Mouse (Mus musculus): ENCODE measurements at regions not wholly inside any gene's neighbourhood (a gene's known extent, or its start where the extent isn't known, plus 50 kb on each side); places are given as distances from the start of the nearest gene placed in this dataset.

DNA sequence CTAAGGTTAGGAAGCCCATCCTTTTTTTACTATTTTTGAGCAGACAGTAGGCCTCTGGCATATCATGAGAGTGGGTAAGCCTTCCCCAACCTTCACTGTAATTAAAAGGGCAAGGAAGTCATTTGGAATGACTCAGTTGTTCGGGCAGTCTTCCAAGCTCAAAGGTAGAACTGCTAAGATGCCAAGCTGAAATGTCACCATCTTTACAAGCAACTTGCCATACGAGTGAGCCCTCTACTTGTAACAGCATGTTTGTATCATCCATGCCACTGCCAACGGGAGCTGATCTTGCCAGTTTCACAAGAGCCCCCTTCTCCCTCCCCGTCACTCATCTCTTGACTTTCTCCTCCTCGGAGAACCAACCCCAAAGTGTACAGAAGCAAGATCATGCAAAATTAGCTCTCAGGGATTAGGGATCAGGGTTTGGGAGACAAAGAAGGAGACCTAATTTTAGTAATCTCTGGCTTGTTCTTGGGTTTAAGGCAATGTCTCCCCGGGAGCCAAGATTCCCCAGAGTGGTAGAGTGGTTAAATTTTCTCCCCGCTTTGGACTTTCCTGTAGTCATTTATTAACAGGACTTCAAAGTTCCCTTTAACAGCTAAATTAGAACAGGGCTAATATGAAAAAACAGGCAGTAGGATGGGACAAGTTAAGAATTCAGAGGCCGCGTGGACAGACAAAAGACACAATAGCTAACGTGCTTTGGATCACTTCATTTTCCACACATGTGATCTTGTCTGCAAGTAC is 216.9 kb upstream of the Ankrd55 start:
- DNase-seq (ENCODE audit: low spot score) = no peak

DNA sequence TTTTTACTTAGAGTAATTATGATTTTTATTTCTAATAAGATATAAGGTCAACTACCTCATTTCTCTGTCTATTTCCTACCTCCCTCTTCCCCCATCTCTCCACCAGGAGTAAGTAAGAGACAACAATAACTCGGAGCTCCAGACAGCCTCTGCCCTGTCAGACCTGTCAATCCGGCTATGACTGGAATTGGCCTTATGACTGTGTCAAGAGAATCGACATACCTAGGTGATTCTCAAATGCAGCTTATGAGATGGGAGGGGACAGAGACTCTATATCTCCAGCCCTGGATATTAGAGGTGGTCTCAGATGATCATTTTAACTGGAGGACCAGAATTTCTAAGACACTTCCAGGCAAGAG is 216.3 kb upstream of the Ankrd55 start:
- DNase-seq (ENCODE audit: low spot score) = no peak

DNA sequence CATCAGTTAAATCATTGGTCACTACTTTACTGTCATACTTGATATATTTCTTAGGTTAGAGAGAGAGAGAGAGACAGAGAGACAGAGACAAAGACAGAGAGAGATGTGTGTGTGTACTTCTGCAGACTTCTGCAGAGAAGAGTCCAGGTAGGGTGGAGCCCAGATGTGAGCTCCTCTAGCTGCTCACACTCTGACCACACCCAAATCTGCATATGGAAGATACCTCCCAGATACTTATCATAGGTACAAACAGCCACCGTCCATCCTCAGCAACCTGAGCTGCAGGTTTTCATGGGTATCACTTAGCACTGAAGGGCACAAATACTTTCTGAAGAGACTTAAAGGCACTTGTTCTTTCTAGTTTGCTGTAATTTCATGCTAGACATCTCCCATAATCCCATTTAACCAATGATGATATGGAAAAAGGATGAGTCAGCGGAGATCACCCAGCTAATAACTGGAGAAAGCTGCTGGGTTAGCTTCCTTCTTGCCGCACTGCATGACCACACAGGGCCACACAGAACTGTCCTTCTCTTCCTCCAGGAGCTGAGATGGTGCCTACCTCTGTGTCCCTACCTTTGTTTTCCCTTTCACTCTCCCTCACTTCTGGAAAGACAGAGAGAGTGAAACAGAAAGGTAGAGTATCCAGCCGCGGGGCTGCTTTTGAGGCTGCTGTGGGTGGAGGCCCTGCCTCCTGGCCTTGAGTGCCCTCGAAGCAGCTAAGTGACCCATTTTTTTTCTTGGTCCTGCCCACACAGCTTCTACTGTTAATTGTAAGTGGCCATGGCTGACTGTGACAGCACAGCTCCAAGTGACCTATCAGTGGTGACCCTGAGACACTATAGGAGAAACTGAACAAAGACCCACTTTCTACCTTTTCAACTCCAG is 214.5 kb upstream of the Ankrd55 start:
- no peak for DNase-seq (ENCODE audit: low spot score)

DNA sequence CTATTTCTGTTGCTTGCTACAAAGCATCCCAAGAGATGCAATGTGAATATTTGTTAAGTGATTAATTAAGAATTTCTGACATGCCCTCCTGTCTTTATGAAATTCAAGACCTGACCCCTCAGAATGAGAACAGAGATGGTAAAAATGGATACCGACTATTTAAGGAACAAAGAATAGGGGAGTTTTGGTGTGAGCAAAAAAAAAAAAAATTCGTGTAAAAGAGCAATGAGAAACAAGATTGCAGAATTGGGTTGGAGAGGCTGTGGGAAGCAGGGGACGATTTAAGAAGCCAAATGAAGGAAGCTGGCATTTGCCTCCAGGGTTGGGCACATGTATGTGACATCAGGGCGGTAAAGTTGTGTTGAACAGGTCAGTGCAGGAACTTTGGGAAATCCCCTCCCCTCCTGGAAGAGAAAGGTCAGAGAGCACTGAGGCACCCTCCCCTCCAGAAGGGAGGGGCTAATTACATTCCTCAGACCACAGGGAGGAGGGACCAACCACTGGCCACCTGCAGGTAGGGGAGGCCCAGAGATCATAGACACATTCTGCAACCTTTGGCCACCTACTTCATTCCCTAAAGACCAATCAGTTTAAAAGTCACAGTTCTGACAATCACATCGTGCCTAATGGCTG is 212.3 kb upstream of the Ankrd55 start:
- no peak for DNase-seq (ENCODE audit: low spot score)

DNA sequence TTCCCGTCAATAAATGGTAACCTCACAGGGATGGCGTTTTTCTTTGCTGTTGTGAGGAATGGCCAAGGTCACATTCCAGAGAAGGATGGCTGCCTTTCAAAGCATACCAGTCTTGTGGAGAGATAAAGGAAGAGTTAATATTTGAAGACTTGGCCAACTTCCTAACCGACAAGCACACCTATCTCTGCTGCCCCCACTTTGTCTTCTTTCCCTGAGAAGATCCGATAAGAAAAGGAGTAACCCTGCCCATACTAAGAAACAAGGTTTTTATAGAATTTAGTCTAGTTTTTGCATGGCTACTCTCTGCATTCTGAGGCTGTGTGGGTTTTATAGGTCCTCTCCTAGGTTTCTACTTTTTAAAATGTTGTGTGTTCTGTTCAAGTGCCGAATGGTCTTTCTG is 210.2 kb upstream of the Ankrd55 start:
- DNase-seq (ENCODE audit: low spot score) = no peak

DNA sequence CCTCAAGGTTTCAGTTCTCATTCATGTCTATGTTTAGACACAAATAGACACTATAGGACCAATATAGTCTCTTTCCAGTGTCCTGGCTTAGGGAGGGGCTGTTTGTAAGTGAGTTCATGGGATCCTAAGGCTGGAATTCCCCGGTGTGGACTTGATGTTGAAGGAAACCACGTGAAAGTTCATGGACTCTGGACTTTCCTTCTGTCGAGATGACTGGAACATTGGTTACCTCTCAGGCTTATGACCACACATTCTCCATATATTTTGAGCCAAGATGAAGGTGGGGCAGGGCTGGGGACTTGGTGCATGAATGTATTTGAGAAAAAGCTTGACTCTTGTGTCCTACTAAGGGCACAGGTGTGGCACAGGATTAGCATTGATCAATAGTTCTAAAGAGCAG is 206.3 kb upstream of the Ankrd55 start:
- no peak for DNase-seq (ENCODE audit: low spot score)

DNA sequence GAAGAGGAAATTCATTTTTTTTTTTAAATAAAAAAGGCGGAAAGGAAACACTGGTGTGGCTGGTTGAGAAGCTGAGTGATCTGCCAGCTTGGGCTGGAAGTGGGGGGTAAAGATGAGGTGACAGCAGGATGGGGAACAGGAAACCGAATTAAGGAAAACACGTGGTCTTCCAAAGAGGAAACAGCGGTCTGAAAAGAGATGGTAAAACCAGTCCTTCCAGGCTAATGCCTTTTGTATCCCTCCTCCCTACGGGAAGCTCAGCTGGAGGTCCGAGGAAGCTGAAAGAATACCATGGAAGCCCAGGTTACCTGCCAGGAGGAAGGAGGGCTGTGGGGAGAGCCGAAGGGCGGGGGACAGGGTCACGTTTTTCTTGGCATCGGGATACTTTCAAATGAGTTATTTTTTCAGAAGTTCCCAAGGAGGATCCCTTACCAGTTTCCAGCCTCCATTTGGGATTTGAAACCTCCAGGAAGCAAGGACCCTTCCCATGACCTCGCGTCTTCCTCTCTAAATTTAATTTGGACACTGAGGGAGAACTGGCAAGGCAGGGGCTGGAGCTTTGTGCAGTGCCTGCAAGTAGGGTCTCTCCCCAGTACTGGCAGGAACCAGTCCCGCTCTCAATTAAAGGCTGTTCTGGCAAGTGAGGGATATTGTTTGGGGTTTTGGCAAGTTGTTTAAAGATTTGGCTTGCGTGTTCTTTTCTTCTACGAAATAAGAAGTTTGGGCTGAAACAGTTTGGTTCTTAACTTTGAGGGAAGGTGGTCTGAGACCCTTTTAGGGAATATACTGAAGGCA is 203.6 kb upstream of the Ankrd55 start:
- DNase-seq (ENCODE audit: low spot score) = peak; percentile 76

DNA sequence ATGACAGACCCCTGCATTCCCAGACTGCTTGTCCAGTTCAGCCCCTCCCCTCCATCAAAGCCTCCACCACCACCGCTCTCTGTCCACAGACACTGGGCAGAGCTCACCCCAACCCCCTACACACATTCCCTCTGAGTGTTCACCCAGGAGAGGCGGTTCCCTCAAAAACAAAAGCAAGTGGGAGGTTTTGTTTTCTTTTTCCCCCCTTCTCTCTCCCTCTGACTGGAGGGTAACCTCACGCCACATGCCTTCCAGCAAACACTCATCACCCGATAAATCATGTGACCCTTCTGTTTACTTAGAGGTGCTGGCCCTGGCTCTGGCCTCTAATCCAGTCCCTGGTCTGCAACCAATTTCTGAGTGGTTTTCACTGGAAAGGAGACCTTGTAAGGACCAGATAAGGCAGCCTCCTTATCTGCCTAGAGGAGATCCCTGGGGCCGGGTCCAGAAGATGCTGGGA is 199.9 kb upstream of the Ankrd55 start:
- peak; percentile 64 for DNase-seq (ENCODE audit: low spot score)

DNA sequence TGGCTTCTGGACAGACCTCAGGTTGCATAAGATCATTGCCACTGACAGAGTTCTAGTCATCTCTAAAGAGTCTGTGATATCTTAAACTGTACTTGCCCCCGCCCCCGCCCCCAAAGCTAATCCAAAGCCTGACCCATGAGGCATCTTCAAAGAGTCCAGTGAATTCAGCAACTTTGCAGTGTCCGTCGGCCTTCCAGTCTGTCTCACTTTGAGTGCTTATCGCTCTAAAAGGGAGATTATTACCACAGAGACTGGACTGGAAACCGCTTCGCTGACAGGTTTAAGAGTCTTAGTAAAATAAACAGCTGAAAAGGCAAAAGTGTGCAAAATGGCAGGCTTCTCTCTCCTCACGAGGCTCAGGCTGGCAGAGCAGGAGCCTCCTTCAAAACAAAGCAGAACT is 197.5 kb upstream of the Ankrd55 start:
- no peak for DNase-seq (ENCODE audit: low spot score)

DNA sequence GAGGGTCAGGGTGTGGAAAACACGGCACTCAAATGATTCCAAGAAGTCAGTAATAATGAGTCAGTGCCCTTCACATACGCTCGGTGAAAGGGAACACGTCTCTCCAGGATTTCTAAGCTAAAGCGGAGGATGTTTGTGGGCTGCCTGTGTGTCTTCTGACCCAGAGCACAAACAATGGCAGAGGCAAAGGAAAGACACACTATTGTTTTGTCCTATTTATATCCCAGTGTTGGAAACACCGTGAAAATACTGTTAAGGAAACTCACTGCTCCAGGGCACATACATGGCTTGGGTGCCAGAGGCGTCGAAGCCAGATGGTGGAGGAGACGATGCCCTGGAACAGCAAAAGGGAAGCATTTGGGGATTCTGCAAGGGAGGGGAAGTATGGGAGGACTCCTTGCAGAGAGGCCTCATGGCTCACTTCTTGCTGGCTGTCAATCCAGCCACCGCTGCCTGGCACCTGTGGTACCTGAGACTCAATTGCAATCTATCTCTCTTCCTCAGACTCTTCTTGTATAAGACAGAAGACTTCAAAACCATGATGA is 192.6 kb upstream of the Ankrd55 start:
- no peak for DNase-seq (ENCODE audit: low spot score)

DNA sequence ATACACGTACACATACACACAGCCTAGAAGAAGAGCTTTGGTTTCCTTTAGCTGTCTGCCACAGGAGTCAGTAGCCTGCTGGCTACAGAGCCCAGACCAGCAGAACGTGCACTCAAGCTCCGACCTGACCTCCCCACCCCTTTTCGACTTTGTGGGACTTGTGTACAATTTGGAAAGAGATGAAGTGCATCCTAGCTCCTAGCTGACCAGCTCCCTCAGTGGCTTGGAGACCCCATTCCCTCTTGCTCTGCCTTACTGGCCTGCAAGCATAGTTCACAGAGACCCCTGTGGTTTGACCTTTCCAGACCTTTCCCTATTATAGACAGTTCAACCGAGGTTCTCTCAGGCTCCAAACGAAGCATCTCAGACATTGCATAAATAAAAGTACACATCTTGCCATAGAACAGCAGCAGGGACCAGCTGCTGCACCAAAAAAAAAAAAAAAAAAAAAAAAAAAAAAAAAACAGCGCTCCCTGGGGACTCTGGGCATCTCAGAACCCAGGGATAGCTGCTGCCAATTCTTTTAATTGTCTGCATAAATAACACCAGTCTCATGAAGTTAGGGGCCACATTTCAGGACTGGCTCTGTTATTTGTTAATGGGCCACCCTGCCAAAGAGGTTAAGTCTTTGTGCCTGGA is 188.2 kb upstream of the Ankrd55 start:
- DNase-seq (ENCODE audit: low spot score) = no peak

DNA sequence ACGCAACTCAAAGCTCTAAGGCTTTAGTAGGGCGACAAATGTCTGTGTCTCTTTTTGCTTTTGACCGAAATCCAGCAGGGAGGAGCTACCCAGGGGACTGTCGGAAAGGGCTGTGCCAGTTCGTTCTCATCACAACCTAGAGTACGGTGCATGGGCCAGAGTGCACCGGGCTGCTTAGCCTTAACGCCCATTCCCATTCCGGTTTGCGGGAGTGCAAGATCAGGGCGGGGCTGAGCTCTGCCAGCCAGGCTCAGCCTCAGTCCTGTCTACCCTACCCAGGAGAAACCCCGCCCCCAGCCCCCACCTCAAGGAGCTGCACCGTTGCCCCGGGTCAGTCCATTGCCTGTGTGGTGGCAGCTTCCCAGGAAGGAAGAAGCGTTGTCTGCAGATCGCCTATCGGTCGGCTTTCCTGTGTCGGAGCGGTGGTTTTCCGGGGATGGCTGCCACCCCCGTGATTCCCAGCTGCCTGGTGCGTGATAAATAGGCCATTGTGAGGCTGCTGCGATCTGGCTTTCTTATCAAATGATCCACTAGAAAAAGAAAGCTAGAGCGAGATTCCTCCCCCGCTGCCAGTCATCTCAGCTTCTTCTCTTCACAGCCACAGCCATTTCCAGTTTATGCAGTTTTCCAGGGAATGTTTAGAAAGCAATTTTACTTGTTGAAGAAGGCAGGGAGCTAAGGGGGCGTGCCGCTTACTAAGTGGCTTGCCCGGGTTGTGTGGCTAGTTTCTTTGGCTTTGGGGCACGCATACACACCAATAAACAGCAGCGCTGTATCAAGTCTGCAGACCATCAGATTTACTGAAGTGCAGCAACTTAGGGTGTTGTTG is 187.4 kb upstream of the Ankrd55 start:
- peak; percentile 56 for DNase-seq (ENCODE audit: low spot score)

DNA sequence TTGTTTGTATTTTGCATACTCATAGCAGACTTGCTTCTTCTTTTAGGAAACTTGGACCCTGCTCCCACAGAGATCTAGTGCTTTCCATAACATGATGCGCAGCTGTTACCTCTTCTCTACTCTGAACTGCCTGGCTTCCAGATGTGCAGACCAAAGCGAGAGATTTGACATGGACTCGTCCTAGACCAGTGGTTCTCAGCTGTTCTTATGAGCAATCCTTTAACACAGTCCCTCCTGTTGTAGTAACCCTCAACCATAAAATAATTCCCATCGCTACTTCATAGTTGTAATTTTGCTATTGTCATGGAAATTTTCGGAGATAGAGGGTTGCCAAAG is 186.9 kb upstream of the Ankrd55 start:
- DNase-seq (ENCODE audit: low spot score) = no peak

DNA sequence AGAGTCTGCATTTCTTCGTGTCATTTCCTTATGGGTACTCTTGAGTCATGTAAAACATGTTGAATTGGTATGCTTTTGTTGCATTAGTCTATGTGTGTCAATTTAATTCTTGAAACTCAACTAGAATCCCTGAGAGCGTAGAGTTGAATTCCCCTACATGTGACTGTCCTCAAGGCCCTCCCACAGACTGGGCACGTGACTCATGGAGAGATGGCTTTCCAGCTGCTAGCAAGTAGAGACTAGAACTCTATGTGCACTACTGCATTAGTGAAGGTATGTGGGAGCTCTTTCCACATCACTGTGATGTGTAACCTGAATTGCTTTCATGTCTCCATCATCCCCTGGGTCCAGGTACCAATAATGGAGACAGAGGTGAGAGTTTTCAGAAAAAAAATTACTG is 182.3 kb upstream of the Ankrd55 start:
- no peak for DNase-seq (ENCODE audit: low spot score)

DNA sequence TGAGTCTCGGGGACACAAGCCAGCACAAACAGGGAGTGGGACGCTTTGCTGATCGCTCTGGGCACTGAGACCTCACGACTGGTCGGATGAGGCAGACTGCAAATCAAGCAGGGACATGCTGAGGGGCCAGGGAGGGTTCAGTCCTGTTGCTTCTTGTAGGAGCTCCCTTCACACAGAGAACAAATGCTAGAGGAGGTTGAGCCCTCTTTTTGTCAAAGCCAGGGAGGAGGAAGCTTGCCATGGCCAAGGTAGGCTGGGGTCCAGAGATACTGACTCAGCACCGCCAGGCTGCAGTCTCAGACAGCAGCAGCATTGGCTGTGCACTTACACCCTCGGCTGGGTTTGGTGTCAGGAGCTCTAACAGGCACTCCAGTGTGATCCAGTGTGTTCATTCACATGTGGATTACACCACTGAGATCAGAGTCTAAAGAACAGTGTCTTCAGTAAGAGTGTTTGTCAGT is 173.5 kb upstream of the Ankrd55 start:
- no peak for DNase-seq (ENCODE audit: low spot score)

DNA sequence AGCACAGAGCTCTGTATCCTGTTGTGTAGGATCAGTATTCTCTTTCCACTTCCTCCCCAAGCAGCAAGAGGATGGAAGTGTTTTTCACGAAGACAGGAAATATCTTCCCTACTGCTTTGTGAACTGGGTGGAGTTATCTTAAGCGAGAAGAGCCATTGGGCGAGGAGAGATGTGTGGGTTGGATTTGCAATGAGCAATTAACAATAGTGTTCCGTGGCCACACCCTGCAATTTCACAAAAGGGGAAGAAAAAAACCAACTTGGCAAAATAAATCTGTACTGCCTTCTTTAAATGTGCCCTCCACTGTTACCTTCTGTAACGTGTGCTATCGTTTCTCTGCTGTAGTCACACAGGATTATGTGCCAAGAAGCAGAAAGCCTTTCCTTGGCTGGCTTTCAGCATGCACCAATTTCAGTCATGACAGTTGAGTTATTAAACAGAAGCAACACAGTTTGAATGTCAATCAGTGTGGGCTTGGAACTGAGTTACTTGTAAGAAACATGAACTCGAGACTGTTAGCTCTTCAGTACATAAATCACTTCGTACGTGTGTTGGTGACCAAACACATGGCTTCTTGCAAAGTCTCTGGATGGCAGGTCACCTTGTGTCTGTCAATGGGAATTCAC is 172.0 kb upstream of the Ankrd55 start:
- peak; percentile 41 for DNase-seq (ENCODE audit: low spot score)

DNA sequence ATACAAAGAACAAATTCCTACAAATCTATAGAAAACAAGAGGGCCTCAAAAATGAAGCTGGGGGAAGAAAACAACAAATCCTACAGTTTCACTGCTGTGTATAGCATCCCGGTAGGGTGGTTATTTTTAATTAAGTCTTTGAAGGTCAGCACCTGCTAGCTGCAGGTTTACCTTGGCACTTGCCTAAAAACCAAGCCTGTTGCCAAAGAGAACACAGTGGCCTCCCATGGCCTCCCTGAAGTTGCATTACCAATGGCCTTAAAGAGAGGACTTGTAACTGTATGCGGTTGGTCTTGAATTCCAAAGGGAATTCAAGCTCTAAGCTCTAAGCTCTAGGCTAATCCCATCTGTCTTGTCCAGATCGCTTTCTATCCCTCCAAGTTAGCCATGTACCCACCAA is 169.7 kb upstream of the Ankrd55 start:
- no peak for DNase-seq (ENCODE audit: low spot score)

DNA sequence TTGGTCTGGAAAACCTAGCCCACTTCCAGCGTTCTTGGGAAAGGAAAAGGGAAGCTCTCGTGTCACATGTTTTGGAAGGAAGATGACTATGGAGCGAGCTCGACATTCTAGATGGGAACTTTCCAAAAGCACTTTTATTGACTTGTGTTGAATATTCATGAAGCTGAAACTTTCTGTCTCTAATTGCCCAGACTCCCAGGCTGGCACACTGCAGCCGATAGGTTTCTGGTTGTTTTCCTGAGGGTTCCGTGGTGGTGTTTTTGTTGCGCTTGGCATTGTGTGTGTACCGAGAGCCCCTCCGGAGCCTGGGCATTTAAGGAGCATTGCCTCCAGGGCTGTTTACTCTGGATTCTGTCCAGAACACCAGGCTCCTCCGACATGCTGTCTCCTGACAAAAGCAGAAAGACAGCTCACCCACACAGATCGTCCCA is 168.6 kb upstream of the Ankrd55 start:
- DNase-seq (ENCODE audit: low spot score) = peak; percentile 49

DNA sequence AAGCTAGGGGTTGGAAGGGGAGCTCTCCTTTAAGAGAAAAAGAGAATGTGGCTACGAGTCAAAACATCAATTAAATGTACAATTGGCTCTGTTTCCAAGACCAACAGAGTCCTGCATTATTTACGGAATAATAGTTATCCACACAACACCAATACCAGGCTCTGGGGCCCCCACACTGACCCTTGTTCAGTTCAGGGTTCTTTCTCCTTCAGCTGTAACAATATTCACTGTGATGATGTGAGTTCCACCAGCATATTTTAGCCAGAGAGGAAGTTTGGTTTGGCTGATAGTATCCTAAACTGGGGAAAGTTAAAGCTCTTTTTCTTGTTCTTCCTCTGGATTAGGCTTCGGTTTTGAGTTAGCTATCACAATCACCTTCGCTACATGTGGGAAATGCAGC is 167.9 kb upstream of the Ankrd55 start:
- DNase-seq (ENCODE audit: low spot score) = peak; percentile 27

DNA sequence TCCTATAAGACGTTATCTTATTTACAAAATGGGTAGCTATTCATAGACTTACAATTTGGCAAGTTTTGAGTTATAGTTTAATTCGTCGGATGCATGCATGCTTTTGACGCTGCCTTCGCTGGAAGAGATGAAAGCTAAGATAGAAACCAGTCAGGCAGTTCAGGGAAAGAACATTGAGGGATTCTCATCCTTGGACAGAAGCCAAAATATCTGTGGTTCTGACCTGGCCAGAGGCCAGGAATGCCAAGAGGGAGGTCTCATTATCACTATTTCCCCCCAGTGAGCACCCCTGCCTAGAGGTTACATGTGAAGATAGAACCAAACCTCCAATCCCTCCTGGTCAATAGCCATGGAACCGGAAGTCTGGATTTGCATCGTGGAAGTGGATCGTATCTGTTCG is 167.1 kb upstream of the Ankrd55 start:
- DNase-seq (ENCODE audit: low spot score) = no peak

Data from heart, adult 8-10 months (tissue).